Mouse (Mus musculus): ENCODE measurements around the gene Imp3. TPM values are rescaled to one million over a fixed set of nuclear protein-coding genes. Genes with fewer than 3 reads are reported as not detected.

Gene Imp3
- total and polyA plus RNA-seq, 3 experiments = 54.0 to 87.1 (median 63.3) TPM

GRCm38 (mm10) chr9:56975199-56975598 is 37.9 kb downstream of the Imp3 start:
- TF ChIP-seq EP300 (IDR thresholded peaks at IDR 0.05; ENCODE audit: insufficient read depth, low read depth, low read length) (no peak), POLR2A (IDR thresholded peaks at IDR 0.05; ENCODE audit: insufficient read depth, low read depth, low read length) (no peak), CTCF (IDR thresholded peaks at IDR 0.05) (no peak)

GRCm38 (mm10) chr9:56980186-56980585 is 42.9 kb downstream of the Imp3 start:
- no peak overlapping the region for H3K27ac ChIP-seq
- no peak for TF ChIP-seq CTCF (IDR thresholded peaks at IDR 0.05)
- no peak for TF ChIP-seq EP300 (IDR thresholded peaks at IDR 0.05; ENCODE audit: insufficient read depth, low read depth, low read length)
- DNase-seq = no peak
- H3K79me2 ChIP-seq (replicated peaks; ENCODE audit: control insufficient read depth, insufficient read depth, low read length) = no peaks in the 10 kb centered on the region
- no peak overlapping the region for H3K9ac ChIP-seq (ENCODE audit: low read depth, low read length)
- intact Hi-C loops (cut with DNase I) = no loop called here
- H3K4me1 ChIP-seq (ENCODE audit: control insufficient read depth, insufficient read depth, low read length) = no peaks in the 10 kb centered on the region
- no peaks in the 10 kb centered on the region for H3K27me3 ChIP-seq (ENCODE audit: control insufficient read depth, insufficient read depth, low read length)
- WGBS = 91% methylated on average over 6 of the region's 6 CpGs
- no peaks in the 10 kb centered on the region for H3K36me3 ChIP-seq (ENCODE audit: control insufficient read depth, insufficient read depth, low read length)
- H3K4me3 ChIP-seq = no peak overlapping the region

More at GRCm38 (mm10) chr9:56975199-56975598, 37.9 kb downstream of the Imp3 start:
- H3K27ac ChIP-seq = no peak overlapping the region
- no peaks in the 10 kb centered on the region for H3K4me1 ChIP-seq (ENCODE audit: control insufficient read depth, insufficient read depth, low read length)
- 63% methylated on average over 3 of the region's 3 CpGs for WGBS
- H3K36me3 ChIP-seq (ENCODE audit: control insufficient read depth, insufficient read depth, low read length) = no peaks in the 10 kb centered on the region; the same call in 1 of the 2 replicates
- no peaks in the 10 kb centered on the region for H3K27me3 ChIP-seq (ENCODE audit: control insufficient read depth, insufficient read depth, low read length)
- H3K9ac ChIP-seq (ENCODE audit: low read depth, low read length) = no peak overlapping the region
- intact Hi-C loops (cut with DNase I) = no loop called here
- DNase-seq = no peak
- no peak overlapping the region for H3K4me3 ChIP-seq
- no peaks in the 10 kb centered on the region for H3K79me2 ChIP-seq (replicated peaks; ENCODE audit: control insufficient read depth, insufficient read depth, low read length)

- H3K4me1 ChIP-seq (ENCODE audit: control insufficient read depth, insufficient read depth, low read length) = no peaks in the 10 kb centered on the region
- intact Hi-C loops (cut with DNase I) = no loop called here
- H3K9ac ChIP-seq (ENCODE audit: low read depth, low read length) = no peak overlapping the region
- TF ChIP-seq CTCF (IDR thresholded peaks at IDR 0.05) = no peak
- H3K79me2 ChIP-seq (replicated peaks; ENCODE audit: control insufficient read depth, insufficient read depth, low read length) = no peaks in the 10 kb centered on the region
- no peak overlapping the region for H3K4me3 ChIP-seq
- no peak for DNase-seq
- 41% methylated on average over 1 of the region's 1 CpGs for WGBS
- no peaks in the 10 kb centered on the region for H3K36me3 ChIP-seq (ENCODE audit: control insufficient read depth, insufficient read depth, low read length)
- H3K27ac ChIP-seq = no peak overlapping the region
- H3K27me3 ChIP-seq (ENCODE audit: control insufficient read depth, insufficient read depth, low read length) = no peaks in the 10 kb centered on the region
Measured at GRCm38 (mm10) chr9:56981502-56981901, 44.2 kb downstream of the Imp3 start.

Other genes with a start within 250 kb of the Imp3 start
- gene Lingo1, start 141.0 kb upstream of the Imp3 start, total RNA-seq (2021) = 1 to 10 TPM; 1.2 to 1.3 TPM
- gene Lingo1, start 141.0 kb upstream of the Imp3 start, polyA plus RNA-seq (2012; rRNA removed) = 5.5 and 6.1 TPM in 2 replicates
- gene Odf3l1, start 72.8 kb upstream of the Imp3 start, total RNA-seq (2021) = not detected
- gene Odf3l1, start 72.8 kb upstream of the Imp3 start, polyA plus RNA-seq (2012; rRNA removed) = 1.5 and 1.6 TPM in 2 replicates
- 10 to 100 TPM; 12.7 to 13.7 TPM for gene Cspg4, start 72.4 kb upstream of the Imp3 start, total RNA-seq (2021)
- gene Cspg4, start 72.4 kb upstream of the Imp3 start, polyA plus RNA-seq (2012; rRNA removed) = 15.7 and 17.1 TPM in 2 replicates
- gene Snx33, start 9.1 kb upstream of the Imp3 start, total RNA-seq (2021) = 10 to 100 TPM in 1 of 2 experiments, 1 to 10 TPM in 1; 6.7 to 10.0 TPM
- gene Snx33, start 9.1 kb upstream of the Imp3 start, polyA plus RNA-seq (2012; rRNA removed) = 7.8 and 8.8 TPM in 2 replicates
- gene Snupn, start 13.4 kb downstream of the Imp3 start, total RNA-seq (2021) = 10 to 100 TPM in 1 of 2 experiments, 1 to 10 TPM in 1; 9.3 to 10.2 TPM
- 5.7 and 9.5 TPM in 2 replicates for gene Snupn, start 13.4 kb downstream of the Imp3 start, polyA plus RNA-seq (2012; rRNA removed)
- gene Ptpn9, start 57.4 kb downstream of the Imp3 start, total RNA-seq (2021) = 1 to 10 TPM; 8.2 to 9.5 TPM
- 7.5 and 13.6 TPM in 2 replicates for gene Ptpn9, start 57.4 kb downstream of the Imp3 start, polyA plus RNA-seq (2012; rRNA removed)
- 10 to 100 TPM; 22.4 to 28.7 TPM for gene Sin3a, start 134.6 kb downstream of the Imp3 start, total RNA-seq (2021)
- 50.5 and 52.0 TPM in 2 replicates for gene Sin3a, start 134.6 kb downstream of the Imp3 start, polyA plus RNA-seq (2012; rRNA removed)
- 10 to 100 TPM; 44.1 to 47.6 TPM for gene Man2c1, start 193.2 kb downstream of the Imp3 start, total RNA-seq (2021)
- gene Man2c1, start 193.2 kb downstream of the Imp3 start, polyA plus RNA-seq (2012; rRNA removed) = 124 and 128 TPM in 2 replicates
- gene Neil1, start 210.8 kb downstream of the Imp3 start, total RNA-seq (2021) = 1 to 10 TPM; 5.4 to 5.9 TPM
- 8.0 and 8.2 TPM in 2 replicates for gene Neil1, start 210.8 kb downstream of the Imp3 start, polyA plus RNA-seq (2012; rRNA removed)
- 10 to 100 TPM; 28.2 to 30.1 TPM for gene Commd4, start 220.9 kb downstream of the Imp3 start, total RNA-seq (2021)
- 53.5 and 58.0 TPM in 2 replicates for gene Commd4, start 220.9 kb downstream of the Imp3 start, polyA plus RNA-seq (2012; rRNA removed)

Measured in heart, adult 2 months (tissue).